Mouse (Mus musculus): ENCODE results near the gene 5330417C22Rik. TPM values are rescaled to one million over a fixed set of nuclear protein-coding genes. Genes with fewer than 3 reads are reported as not detected.
A peak's percentile ranks its signal among the peaks of the same experiment; 100 is the strongest.

Gene 5330417C22Rik
- total RNA-seq, 2 experiments from 2014 or later: not detected

GRCm38 (mm10) chr3:108475496-108475895, 60.8 kb downstream of the 5330417C22Rik start:
- no peak for ATAC-seq (replicated peaks; ENCODE audit: low FRiP score, poor library complexity, severe bottlenecking)

DNA sequence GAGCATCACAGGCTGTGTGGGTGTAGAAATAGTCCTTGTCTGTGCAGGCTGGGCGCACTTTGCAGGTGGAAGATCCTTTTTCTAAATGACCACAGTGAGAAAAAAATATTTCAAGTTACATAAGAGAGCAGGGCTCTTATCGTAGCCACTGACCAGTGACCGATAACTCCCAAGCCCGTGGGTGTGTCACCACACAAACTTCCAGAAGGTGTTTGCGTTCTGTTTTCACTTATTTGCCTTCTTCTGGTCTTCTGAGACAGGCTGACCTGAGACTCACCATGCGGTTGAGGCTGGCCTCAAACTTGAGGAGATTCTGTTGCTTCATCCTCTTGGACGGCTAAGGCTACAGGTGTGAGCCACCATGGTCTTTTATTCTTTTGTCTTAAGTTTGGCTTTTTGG, 61.4 kb downstream of the 5330417C22Rik start:
- ATAC-seq (replicated peaks; ENCODE audit: low FRiP score, poor library complexity, severe bottlenecking): no peak

GRCm38 (mm10) chr3:108467760-108468159, 68.6 kb downstream of the 5330417C22Rik start:
- ATAC-seq (replicated peaks; ENCODE audit: low FRiP score, poor library complexity, severe bottlenecking): no peak

DNA sequence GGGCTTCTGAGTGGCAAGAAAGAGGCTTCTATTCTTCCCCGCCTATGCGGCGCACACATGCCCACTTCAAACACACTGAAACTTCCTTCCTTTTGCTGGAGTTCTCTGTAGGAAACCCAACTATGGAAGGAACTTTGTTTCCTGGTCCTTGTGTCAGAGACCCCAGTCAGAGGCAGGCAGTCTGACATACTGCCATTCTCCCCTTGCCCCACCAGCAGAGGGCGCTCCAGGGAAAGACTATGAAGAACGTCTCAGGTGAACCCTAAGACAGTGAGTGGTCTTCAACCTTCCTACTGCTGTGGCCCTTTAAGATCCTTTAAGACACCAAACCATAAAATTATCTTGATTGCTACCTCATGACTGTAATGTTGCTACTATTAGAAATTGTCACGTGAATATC, 69.9 kb downstream of the 5330417C22Rik start:
- ATAC-seq (replicated peaks; ENCODE audit: low FRiP score, poor library complexity, severe bottlenecking): peak; percentile 64

DNA sequence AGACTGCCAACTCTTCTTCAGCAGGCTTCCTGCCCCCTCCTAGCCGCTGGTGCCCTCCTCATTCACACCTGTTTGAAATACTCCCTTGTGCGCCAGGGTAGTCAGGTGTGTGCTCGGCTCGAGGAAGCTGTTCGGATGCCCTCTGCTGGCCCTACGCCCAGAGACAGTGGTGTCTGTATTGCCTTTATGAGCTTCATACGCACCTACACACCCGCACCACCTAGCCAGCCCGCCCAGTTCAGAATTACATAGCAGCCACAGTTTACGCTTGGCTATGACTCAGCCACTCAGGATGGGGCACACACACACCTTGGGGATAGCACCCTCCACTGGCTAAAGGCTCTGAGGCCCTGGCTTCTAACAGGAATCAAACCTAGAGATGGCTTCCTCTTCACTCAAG, 77.5 kb downstream of the 5330417C22Rik start:
- ATAC-seq (replicated peaks; ENCODE audit: low FRiP score, poor library complexity, severe bottlenecking): no peak

DNA sequence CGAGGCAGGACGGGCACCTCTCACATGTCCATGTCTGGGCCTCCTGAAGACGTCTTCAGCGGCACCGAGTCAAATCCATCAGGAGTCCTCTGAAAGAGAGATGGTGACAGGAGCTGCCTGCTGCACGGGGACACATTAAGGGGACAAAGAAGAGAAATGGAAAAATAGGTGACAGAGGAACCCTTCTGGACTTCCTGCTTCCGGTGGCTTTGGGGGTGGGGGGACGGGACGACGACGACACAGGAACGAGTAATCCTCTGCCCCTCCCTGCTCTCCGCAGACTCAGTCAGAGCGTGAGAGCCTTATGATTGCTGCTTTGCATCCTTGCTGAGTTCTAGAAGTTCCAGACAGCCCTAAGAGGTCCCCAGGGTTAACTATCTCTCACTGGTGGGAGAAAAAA, 78.0 kb downstream of the 5330417C22Rik start:
- ATAC-seq (replicated peaks; ENCODE audit: low FRiP score, poor library complexity, severe bottlenecking): no peak

DNA sequence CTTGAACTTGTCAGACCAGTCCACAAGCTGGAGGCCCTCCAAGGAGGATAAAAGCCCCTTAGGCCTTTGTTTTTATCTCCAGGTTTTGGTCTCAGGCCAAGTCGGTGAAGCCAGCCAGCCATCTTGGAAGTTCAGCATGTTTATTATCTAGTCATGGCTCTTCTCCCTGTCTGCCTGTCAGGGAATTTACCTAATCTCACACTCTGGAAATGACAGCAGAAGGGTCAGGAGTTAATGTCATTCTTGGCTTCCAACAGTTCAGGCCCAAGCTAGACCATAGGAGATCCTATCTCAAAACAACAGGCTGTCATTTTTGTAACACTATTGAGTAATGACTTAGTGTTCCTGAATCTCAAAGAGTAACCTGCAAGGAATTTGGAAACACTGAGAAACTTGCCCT, 82.2 kb downstream of the 5330417C22Rik start:
- ATAC-seq (replicated peaks; ENCODE audit: low FRiP score, poor library complexity, severe bottlenecking): no peak

- no peak for ATAC-seq (replicated peaks; ENCODE audit: low FRiP score, poor library complexity, severe bottlenecking)
These were observed 84.4 kb downstream of the 5330417C22Rik start for GRCm38 (mm10) chr3:108451969-108452368.

GRCm38 (mm10) chr3:108445366-108445705, 91.0 kb downstream of the 5330417C22Rik start:
- peak; percentile 20 for ATAC-seq (replicated peaks; ENCODE audit: low FRiP score, poor library complexity, severe bottlenecking)

GRCm38 (mm10) chr3:108444698-108445365, 91.5 kb downstream of the 5330417C22Rik start, which contains the start of gene Sars:
Gene Sars, minus strand, starts transcription at chr3:108445209.
- ATAC-seq (replicated peaks; ENCODE audit: low FRiP score, poor library complexity, severe bottlenecking): peak; percentile 91

- ATAC-seq (replicated peaks; ENCODE audit: low FRiP score, poor library complexity, severe bottlenecking): peak; percentile 75
These were observed 92.3 kb downstream of the 5330417C22Rik start for GRCm38 (mm10) chr3:108444029-108444428.

- no peak for ATAC-seq (replicated peaks; ENCODE audit: low FRiP score, poor library complexity, severe bottlenecking)
These were observed 100.0 kb downstream of the 5330417C22Rik start for GRCm38 (mm10) chr3:108436380-108436714.

- no peak for ATAC-seq (replicated peaks; ENCODE audit: low FRiP score, poor library complexity, severe bottlenecking)
These were observed 100.5 kb downstream of the 5330417C22Rik start for GRCm38 (mm10) chr3:108435701-108436379.

- ATAC-seq (replicated peaks; ENCODE audit: low FRiP score, poor library complexity, severe bottlenecking): no peak
These were observed 102.3 kb downstream of the 5330417C22Rik start for GRCm38 (mm10) chr3:108433881-108434495.

DNA sequence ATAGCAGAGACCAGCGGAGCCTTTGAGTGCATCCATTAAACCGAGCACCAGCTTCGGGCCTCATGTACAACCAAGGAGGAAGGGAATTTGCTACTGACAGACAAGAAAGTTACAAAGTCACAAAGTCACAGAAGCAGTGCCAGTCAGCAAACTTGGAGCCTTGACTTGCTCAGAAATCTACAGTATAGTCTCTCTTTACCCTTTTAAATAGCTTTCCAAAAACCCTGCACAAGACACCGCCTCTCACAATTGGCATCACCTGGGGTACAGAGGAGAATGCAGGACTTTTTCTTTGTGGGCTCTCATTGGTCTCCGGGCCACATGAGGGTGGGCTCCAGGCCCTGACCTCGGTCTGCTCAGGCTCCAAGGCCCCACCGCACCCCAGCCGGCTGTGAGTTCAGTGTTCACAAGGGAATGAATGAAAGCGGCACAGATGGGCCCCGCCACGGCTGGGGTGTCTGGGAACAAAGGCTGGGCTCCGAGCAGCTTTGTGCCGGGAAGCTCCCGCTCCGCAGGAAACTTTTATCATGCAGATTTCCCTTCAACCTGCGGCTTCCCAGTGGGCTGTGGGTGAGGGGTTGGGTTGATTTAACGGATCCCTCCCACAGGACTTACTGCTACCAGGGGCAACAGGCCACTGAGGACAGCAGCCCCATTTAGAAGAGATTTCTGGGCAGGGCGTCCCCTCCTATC, 103.0 kb downstream of the 5330417C22Rik start:
- ATAC-seq (replicated peaks; ENCODE audit: low FRiP score, poor library complexity, severe bottlenecking): no peak

GRCm38 (mm10) chr3:108432542-108433187, 103.7 kb downstream of the 5330417C22Rik start:
- no peak for ATAC-seq (replicated peaks; ENCODE audit: low FRiP score, poor library complexity, severe bottlenecking)

DNA sequence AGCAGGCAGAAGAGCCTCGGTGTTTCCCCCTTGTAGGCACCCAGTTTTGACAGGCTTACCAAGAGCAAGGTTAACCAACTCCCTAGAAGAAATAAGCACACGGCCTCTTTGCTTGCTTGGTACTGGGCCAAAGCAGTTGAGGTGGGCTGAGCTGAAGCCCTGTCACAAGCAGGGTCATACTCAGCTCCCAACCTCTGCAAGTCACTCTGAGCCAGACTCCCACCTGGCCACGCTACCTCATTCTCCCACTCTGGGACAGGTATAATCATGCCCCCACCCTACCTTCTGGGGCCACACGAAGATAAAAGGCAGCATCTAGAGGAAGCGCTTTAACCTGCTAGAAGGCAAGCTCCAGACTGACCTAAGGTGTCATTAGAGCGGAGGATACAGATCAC, 110.7 kb downstream of the 5330417C22Rik start:
- no peak for ATAC-seq (replicated peaks; ENCODE audit: low FRiP score, poor library complexity, severe bottlenecking)

DNA sequence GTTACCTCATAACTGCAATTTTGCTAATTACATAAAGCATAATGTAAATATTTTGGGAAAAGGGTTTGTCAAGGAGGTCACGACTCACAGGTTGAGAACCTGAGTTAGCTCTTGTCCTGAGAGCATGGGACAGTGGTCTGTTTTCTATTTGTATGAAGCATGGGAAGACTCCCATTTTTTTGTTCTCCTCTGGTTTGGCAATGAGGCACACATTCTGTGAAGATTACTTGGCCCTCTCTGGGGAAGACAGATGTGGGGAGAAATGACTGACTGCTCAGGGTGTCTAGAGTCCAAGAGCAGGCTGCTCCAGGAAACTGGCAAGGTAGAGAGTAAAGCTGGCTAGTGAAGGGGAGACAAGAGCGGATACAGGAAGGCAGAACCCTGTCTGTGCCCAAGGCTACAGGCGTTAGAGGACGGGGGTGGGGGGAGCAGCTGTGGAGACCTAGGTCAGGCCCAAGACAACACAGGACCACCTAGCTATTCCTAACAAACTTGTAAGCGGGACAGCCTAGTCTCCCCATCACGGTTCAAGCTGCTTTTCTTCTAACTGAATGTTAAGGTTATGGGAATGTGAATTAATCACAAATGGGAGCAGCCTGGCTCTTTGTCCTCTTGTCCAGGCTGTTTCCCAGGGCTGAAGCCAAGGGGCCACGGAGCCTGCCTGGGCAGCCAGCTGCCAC, 111.3 kb downstream of the 5330417C22Rik start:
- no peak for ATAC-seq (replicated peaks; ENCODE audit: low FRiP score, poor library complexity, severe bottlenecking)
